In genomic region chr17:5770265-5771249, GRCm38 (mm10) we compare ENCODE assay signal across 7 mouse cellular contexts.
DNase-seq lines count a peak whose midpoint lies in the region; ATAC-seq and TF ChIP-seq lines count a peak whose summit lies in the region.

No protein-coding gene starts in this region.

- WGBS in embryonic facial prominence, embryonic 11.5 days = 8% methylated on average over 22 of the region's 22 CpGs
- 8% methylated on average over 22 of the region's 22 CpGs for WGBS in heart, embryonic 12.5 days
- 9% methylated on average over 22 of the region's 22 CpGs for WGBS in kidney, embryonic 14.5 days
- 9% methylated on average over 22 of the region's 22 CpGs for WGBS in lung, embryonic 14.5 days

- H3K27me3 ChIP-seq in embryonic facial prominence, embryonic 11.5 days (ENCODE audit: control insufficient read depth, insufficient read depth, low read length) = no peaks in the 10 kb centered on the region
- no peaks in the 10 kb centered on the region for H3K27me3 ChIP-seq in heart, embryonic 12.5 days (replicated peaks)
- no peaks in the 10 kb centered on the region for H3K27me3 ChIP-seq in kidney, embryonic 14.5 days (ENCODE audit: control insufficient read depth, insufficient read depth, low read length)
- no peaks in the 10 kb centered on the region for H3K27me3 ChIP-seq in lung, embryonic 14.5 days (ENCODE audit: insufficient read depth, low read length)

- no peak for TF ChIP-seq CTCF in lung, embryonic 14.5 days (IDR thresholded peaks at IDR 0.05; ENCODE audit: low read depth)

- peak overlapping the region; percentile 0 for H3K4me3 ChIP-seq in embryonic facial prominence, embryonic 11.5 days (ENCODE audit: low read depth, low read length)
- H3K4me3 ChIP-seq in heart, embryonic 12.5 days = peak overlapping the region; percentile 46
- peak overlapping the region; percentile 21; the same call in 1 of the 2 replicates for H3K4me3 ChIP-seq in kidney, embryonic 14.5 days (ENCODE audit: low read length)
- H3K4me3 ChIP-seq in lung, embryonic 14.5 days (ENCODE audit: low read depth, low read length) = peak overlapping the region; percentile 30

- DNase-seq in adrenal gland, postnatal 14 days = peak; percentile 72
- peak; percentile 88 for DNase-seq in embryonic facial prominence, embryonic 11.5 days (ENCODE audit: low spot score)
- peak; percentile 83 for DNase-seq in lung, embryonic 14.5 days
- DNase-seq in ovary, adult 18-20 months (ENCODE audit: low spot score) = peak; percentile 55
- DNase-seq in urinary bladder, postnatal 4 days (ENCODE audit: low spot score in 2 of 2) = peak; percentile 65 to 80

- ATAC-seq in embryonic facial prominence, embryonic 11.5 days (replicated peaks; ENCODE audit: insufficient number of reproducible peaks, low FRiP score, low TSS enrichment, low read depth) = peak; percentile 93
- ATAC-seq in heart, embryonic 12.5 days (ENCODE audit: insufficient number of reproducible peaks, low FRiP score) = peak; percentile 83
- peak; percentile 83 for ATAC-seq in kidney, embryonic 14.5 days (ENCODE audit: low FRiP score, low TSS enrichment)
- ATAC-seq in lung, embryonic 14.5 days (ENCODE audit: insufficient read depth) = peak; percentile 96

- H3K4me2 ChIP-seq in embryonic facial prominence, embryonic 11.5 days (ENCODE audit: low read depth, low read length) = peak overlapping the region; percentile 42
- H3K4me2 ChIP-seq in heart, embryonic 12.5 days = peak overlapping the region; percentile 67
- H3K4me2 ChIP-seq in kidney, embryonic 14.5 days (replicated peaks; ENCODE audit: low read depth, low read length) = peak overlapping the region; percentile 61
- H3K4me2 ChIP-seq in lung, embryonic 14.5 days = peak overlapping the region; percentile 65

- no peaks in the 10 kb centered on the region for H3K4me1 ChIP-seq in embryonic facial prominence, embryonic 11.5 days (ENCODE audit: control insufficient read depth, insufficient read depth, low read length)
- peaks cover 22% of the 10 kb centered on the region for H3K4me1 ChIP-seq in heart, embryonic 12.5 days (replicated peaks)
- H3K4me1 ChIP-seq in kidney, embryonic 14.5 days (ENCODE audit: control insufficient read depth, insufficient read depth, low read length) = peaks cover 19% of the 10 kb centered on the region
- peaks cover 9% of the 10 kb centered on the region for H3K4me1 ChIP-seq in lung, embryonic 14.5 days (ENCODE audit: insufficient read depth)

- H3K27ac ChIP-seq in embryonic facial prominence, embryonic 11.5 days (replicated peaks; ENCODE audit: low read depth, low read length) = peak overlapping the region; percentile 73
- peak overlapping the region; percentile 88 for H3K27ac ChIP-seq in heart, embryonic 12.5 days (ENCODE audit: poor library complexity, severe bottlenecking)
- peak overlapping the region; percentile 73 for H3K27ac ChIP-seq in kidney, embryonic 14.5 days (ENCODE audit: low read depth, low read length)
- peak overlapping the region; percentile 94 for H3K27ac ChIP-seq in lung, embryonic 14.5 days (ENCODE audit: low read depth)

- no peaks in the 10 kb centered on the region for H3K36me3 ChIP-seq in embryonic facial prominence, embryonic 11.5 days (replicated peaks; ENCODE audit: control insufficient read depth, insufficient read depth, low read depth, low read length)
- no peaks in the 10 kb centered on the region for H3K36me3 ChIP-seq in heart, embryonic 12.5 days
- H3K36me3 ChIP-seq in kidney, embryonic 14.5 days (ENCODE audit: control insufficient read depth, insufficient read depth, low read length) = no peaks in the 10 kb centered on the region
- H3K36me3 ChIP-seq in lung, embryonic 14.5 days (ENCODE audit: insufficient read depth) = no peaks in the 10 kb centered on the region

- H3K9me3 ChIP-seq in embryonic facial prominence, embryonic 11.5 days (replicated peaks; ENCODE audit: control insufficient read depth, low read length) = no peaks in the 10 kb centered on the region
- peaks cover 10% of the 10 kb centered on the region; the same call in 1 of the 2 replicates for H3K9me3 ChIP-seq in heart, embryonic 12.5 days (replicated peaks)
- no peaks in the 10 kb centered on the region; the same call in 1 of the 2 replicates for H3K9me3 ChIP-seq in kidney, embryonic 14.5 days (ENCODE audit: control insufficient read depth, low read length)
- H3K9me3 ChIP-seq in lung, embryonic 14.5 days (ENCODE audit: low read depth, low read length) = no peaks in the 10 kb centered on the region

- H3K9ac ChIP-seq in embryonic facial prominence, embryonic 11.5 days (replicated peaks; ENCODE audit: low read length) = peak overlapping the region; percentile 37; the same call in 1 of the 2 replicates
- H3K9ac ChIP-seq in heart, embryonic 12.5 days = peak overlapping the region; percentile 43
- 0 out of 2 replicates have a peak overlapping the region, but pooled peaks have one; percentile 25 for H3K9ac ChIP-seq in kidney, embryonic 14.5 days (ENCODE audit: low read depth, low read length)
- H3K9ac ChIP-seq in lung, embryonic 14.5 days = peak overlapping the region; percentile 53

Comparison
In these comparisons a context has a peak if more than half of its experiments do, and no peak if none do; other contexts are left out.
1. Peak in every context shown above with its lines: DNase-seq, ATAC-seq, H3K4me3 ChIP-seq and H3K27ac ChIP-seq.